Mouse (Mus musculus) embryonic fibroblast, embryonic 13.5 days (primary cell): ENCODE data around the gene Chek1. TPM values are rescaled to one million over a fixed set of nuclear protein-coding genes. Genes with fewer than 3 reads are reported as not detected.

Experiments
- H3K27ac ChIP-seq: 2 replicates; pipeline ENCODE4 v1.5.1; 2012; ENCODE audit warnings: low read length, control low read depth, inconsistent platforms; ENCODE audit not compliant: insufficient read depth
- H3K4me1 ChIP-seq: 2 replicates; pipeline ENCODE4 v1.6.1; 2011; ENCODE audit warnings: low read length; ENCODE audit not compliant: control insufficient read depth, insufficient read depth
- H3K4me3 ChIP-seq: 2 replicates; pipeline ENCODE4 v1.5.1; 2011; ENCODE audit warnings: mild to moderate bottlenecking, control low read depth, low read length; ENCODE audit not compliant: insufficient read depth
- CTCF ChIP-seq: IDR thresholded peaks from 2 replicates; pipeline ENCODE4 v1.5.1; 2011; ENCODE audit warnings: mild to moderate bottlenecking, control low read depth, low read length, moderate library complexity, borderline replicate concordance; ENCODE audit not compliant: insufficient read depth
- POLR2A ChIP-seq: IDR thresholded peaks from 2 replicates; pipeline ENCODE4 v1.6.1; 2011; ENCODE audit warnings: low read depth, mild to moderate bottlenecking, control low read depth, low read length, moderate library complexity
- polyA plus RNA-seq: library from polyadenylated mRNA; stranded (reverse); fragments of >200 nt; gene quantifications from 2 replicates; pipeline ENCODE4 v1.2.4, GENCODE M21; 2011; ENCODE audit warnings: low read depth; ENCODE audit not compliant: missing spikeins, insufficient read length

The Chek1 gene
- polyA plus RNA-seq, 1 experiment: 33.2 TPM

DNA sequence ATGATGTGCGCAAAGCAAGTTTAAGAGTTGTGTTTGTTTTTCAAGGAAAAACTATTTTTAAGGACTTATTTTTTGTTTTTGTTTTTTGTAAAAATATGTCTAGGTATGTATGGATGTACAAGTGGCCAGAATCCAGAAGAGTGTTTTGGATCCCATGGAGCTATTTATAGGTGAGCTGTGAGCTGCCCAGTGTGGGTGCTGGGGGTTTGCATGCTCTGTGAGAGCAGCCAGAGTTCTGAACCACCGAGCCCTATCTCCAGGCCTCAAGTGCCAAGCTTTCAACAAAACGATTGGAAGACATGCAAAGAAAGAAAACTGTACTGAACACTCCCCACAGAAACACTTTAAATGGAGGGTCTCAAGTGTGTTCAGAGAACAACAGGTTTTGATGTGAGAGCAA, 20.9 kb downstream of the Chek1 start:
- TF ChIP-seq CTCF: no peak
- Histone ChIP-seq H3K27ac (no peak overlapping the region), H3K4me1 (no peaks in the 10 kb centered on the region), H3K4me3 (no peak overlapping the region)

DNA sequence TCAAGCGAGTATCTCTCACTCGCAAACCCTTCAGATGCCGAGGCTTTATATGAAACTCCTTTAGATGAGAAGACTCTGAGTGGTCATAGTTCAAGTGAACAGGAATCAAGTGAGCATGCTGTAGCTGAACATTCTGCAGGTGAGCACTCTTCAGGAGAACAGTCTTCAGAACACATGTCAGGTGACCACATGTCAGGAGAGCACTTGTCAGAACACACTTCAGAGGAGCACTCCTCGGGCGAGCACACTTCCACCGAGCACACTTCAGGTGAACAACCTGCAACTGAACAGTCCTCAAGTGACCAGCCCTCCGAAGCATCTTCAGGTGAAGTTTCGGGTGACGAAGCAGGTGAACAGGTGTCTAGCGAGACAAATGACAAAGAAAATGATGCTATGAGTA, 32.6 kb downstream of the Chek1 start:
- Histone ChIP-seq H3K27ac (no peak overlapping the region), H3K4me3 (no peak overlapping the region), H3K4me1 (no peaks in the 10 kb centered on the region)
- TF ChIP-seq POLR2A (no peak), CTCF (no peak)

DNA sequence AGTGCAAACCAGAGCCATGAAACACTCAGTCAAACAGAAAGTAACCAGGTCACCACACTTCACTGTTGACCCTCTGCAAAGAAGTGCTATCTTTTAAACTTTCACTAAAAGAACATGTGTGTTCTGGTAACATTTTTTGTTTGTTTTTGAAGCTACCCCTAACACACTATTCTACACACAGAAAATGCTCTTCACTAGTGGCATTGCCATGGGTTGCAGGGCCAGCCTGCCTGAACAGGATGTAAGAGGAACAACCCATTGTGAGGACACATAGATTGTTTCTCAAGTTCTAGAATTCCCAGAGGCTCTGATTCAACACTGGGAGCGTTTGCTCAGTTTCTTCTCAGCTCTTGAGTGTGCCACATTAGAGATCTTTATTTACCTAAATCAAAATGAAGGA, 33.9 kb downstream of the Chek1 start, which contains the start of gene Acrv1:
Acrv1 (plus strand) TSS at position 301 of the 400 bp plus-strand sequence.
- H3K4me1 ChIP-seq: no peaks in the 10 kb centered on the region
- TF ChIP-seq CTCF (no peak), POLR2A (no peak)
- H3K4me3 ChIP-seq: no peak within 1 kb of the TSS
- no peak within 1 kb of the TSS for H3K27ac ChIP-seq

DNA sequence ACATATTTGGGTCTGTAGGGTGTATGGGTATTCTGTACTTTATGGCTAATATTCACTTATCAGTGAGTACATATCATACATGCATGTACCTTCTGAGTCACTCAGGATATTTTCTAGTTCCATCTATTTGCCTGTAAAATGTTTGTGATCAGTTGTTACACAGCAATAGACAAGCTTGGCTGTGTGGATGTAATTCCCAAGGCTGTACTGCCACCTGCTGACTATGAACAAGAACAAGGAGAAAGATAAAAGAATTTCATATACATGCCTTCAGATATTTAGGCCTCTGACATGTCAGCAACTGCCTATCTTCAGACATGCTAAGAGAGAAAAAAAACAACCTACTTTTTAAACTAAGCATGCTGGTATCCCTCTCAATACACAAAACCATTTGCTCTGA, 39.5 kb downstream of the Chek1 start:
- Histone ChIP-seq H3K4me3 (no peak overlapping the region), H3K4me1 (no peaks in the 10 kb centered on the region), H3K27ac (no peak overlapping the region)
- no peak for TF ChIP-seq CTCF
- TF ChIP-seq POLR2A: no peak

DNA sequence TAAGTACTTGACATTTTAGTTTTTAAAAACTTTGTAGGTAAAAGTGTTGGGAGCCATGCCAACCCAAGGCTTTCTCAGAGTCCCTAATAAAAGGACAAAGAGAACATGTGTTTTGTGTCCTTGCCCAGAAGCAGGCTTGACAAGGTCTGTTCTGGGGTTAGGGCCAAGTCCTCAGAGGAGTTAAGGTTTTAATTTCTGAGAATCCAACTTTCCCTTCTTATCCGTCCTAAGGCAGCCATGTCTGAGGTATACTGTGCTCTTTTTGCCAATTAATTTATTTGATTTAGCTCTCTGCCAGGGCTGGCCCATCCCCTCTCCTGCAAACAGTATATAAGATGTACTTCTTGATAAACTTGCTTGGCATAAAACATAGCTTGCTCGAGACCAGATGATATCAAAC, 45.4 kb downstream of the Chek1 start:
- Histone ChIP-seq H3K4me1 (no peaks in the 10 kb centered on the region), H3K4me3 (no peak overlapping the region), H3K27ac (no peak overlapping the region)
- TF ChIP-seq CTCF (no peak), POLR2A (no peak)

Other genes starting within 250 kb of the Chek1 start
- not detected in 2 replicates for gene Gm5615, start 185.1 kb downstream of the Chek1 start, polyA plus RNA-seq
- gene Gm17689, start 144.4 kb downstream of the Chek1 start, polyA plus RNA-seq: not detected in 2 replicates
- gene A630095E13Rik, start 83.7 kb downstream of the Chek1 start, polyA plus RNA-seq: not detected in 2 replicates
- not detected in 2 replicates for gene Acrv1, start 33.8 kb downstream of the Chek1 start, polyA plus RNA-seq
- 655 and 681 TPM in 2 replicates for gene Stt3a, start 40.6 kb upstream of the Chek1 start, polyA plus RNA-seq
- gene Ei24, start 70.3 kb upstream of the Chek1 start, polyA plus RNA-seq: 118 and 127 TPM in 2 replicates
- 32.8 and 69.4 TPM in 2 replicates for gene Fez1, start 94.8 kb upstream of the Chek1 start, polyA plus RNA-seq